8 mouse cellular contexts compared by ENCODE assay signal in genomic region chr2:105428029-105428428, GRCm38 (mm10). TPM values are rescaled to one million over a fixed set of nuclear protein-coding genes. Genes with fewer than 3 reads are reported as not detected.
A peak's percentile ranks its signal among the peaks of the same experiment; 100 is the strongest.
DNase-seq lines count a peak whose midpoint lies in the region; ATAC-seq and TF ChIP-seq lines count a peak whose summit lies in the region.

No protein-coding gene starts in this region.

- H3K27ac ChIP-seq in ES-E14 (ENCODE audit: insufficient read depth, low read depth, low read length, poor library complexity, severe bottlenecking) = no peak overlapping the region
- H3K27ac ChIP-seq in forebrain, embryonic 14.5 days (ENCODE audit: low read depth, low read length) = no peak overlapping the region
- no peak overlapping the region for H3K27ac ChIP-seq in liver, embryonic 16.5 days (ENCODE audit: low read length)
- no peak overlapping the region for H3K27ac ChIP-seq in olfactory bulb, adult 2 months (ENCODE audit: insufficient read depth, low read depth, low read length)

- H3K4me1 ChIP-seq in ES-E14 (ENCODE audit: control insufficient read depth in 2 of 2, insufficient read depth in 2 of 2, low read length in 2 of 2, poor library complexity in 1 of 2) = no peaks in the 10 kb centered on the region
- no peaks in the 10 kb centered on the region for H3K4me1 ChIP-seq in forebrain, embryonic 14.5 days (ENCODE audit: control insufficient read depth, insufficient read depth, low read length)
- H3K4me1 ChIP-seq in liver, embryonic 16.5 days (ENCODE audit: control insufficient read depth, low read depth, low read length) = peaks cover 6% of the 10 kb centered on the region
- H3K4me1 ChIP-seq in olfactory bulb, adult 2 months (ENCODE audit: control insufficient read depth, insufficient read depth, low read length) = no peaks in the 10 kb centered on the region

- DNase-seq in ES-E14 (ENCODE audit: low read depth, low spot score) = peak; percentile 60
- DNase-seq in c-Kit-positive CD71-positive TER-119-positive erythroid progenitor cells, embryonic 14.5 days (ENCODE audit: low spot score) = peak; percentile 73
- peak; percentile 81 for DNase-seq in forebrain, embryonic 14.5 days (ENCODE audit: low spot score)
- DNase-seq in heart, postnatal 25 days (ENCODE audit: low spot score) = peak; percentile 12
- DNase-seq in kidney, postnatal 36 days = peak; percentile 55 to 87
- peak; percentile 54 for DNase-seq in thymus, postnatal 25 days

- ATAC-seq in forebrain, embryonic 14.5 days = peak; percentile 53; the same call in 1 of the 2 replicates
- ATAC-seq in liver, embryonic 16.5 days (ENCODE audit: low read depth) = no peak

- H3K9me3 ChIP-seq in ES-E14 (ENCODE audit: control insufficient read depth, insufficient read depth, low read depth, low read length) = no peaks in the 10 kb centered on the region
- H3K9me3 ChIP-seq in forebrain, embryonic 14.5 days (replicated peaks; ENCODE audit: control insufficient read depth, low read length) = no peaks in the 10 kb centered on the region
- no peaks in the 10 kb centered on the region for H3K9me3 ChIP-seq in liver, embryonic 16.5 days (replicated peaks; ENCODE audit: control insufficient read depth, low read length)

- no peak overlapping the region for H3K4me3 ChIP-seq in ES-E14 (ENCODE audit: insufficient read depth in 1 of 2, low read depth in 1 of 2, low read length in 2 of 2, poor library complexity in 1 of 2, severe bottlenecking in 1 of 2)
- H3K4me3 ChIP-seq in forebrain, embryonic 14.5 days (ENCODE audit: low read depth, low read length) = no peak overlapping the region
- H3K4me3 ChIP-seq in liver, embryonic 16.5 days (ENCODE audit: low read depth, low read length) = no peak overlapping the region
- H3K4me3 ChIP-seq in olfactory bulb, adult 2 months (ENCODE audit: insufficient read depth, low read depth, low read length) = no peak overlapping the region

- intact Hi-C loops in heart, postnatal 25 days (cut with DNase I) = loop anchor here (1.0 to 5.0 kb wide), 3 partner anchors 61 to 171 kb away; no protein-coding TSS in a partner anchor

- no peaks in the 10 kb centered on the region for H3K36me3 ChIP-seq in ES-E14 (ENCODE audit: control insufficient read depth, insufficient read depth, low read length, poor library complexity, severe bottlenecking)
- no peaks in the 10 kb centered on the region for H3K36me3 ChIP-seq in forebrain, embryonic 14.5 days (ENCODE audit: control insufficient read depth, insufficient read depth, low read length)
- H3K36me3 ChIP-seq in liver, embryonic 16.5 days (ENCODE audit: control insufficient read depth, insufficient read depth) = no peaks in the 10 kb centered on the region

- TF ChIP-seq POLR2A in olfactory bulb, adult 2 months (IDR thresholded peaks at IDR 0.05; ENCODE audit: insufficient read depth, low read depth, low read length) = no peak

- in situ Hi-C loops in ES-E14 (cut with MboI; ENCODE audit: low sequenced_read_pairs in 2 of 2, unreplicated experiment in 2 of 2) = no loop called here

- WGBS in forebrain, embryonic 14.5 days = 5% methylated on average over 12 of the region's 12 CpGs
- WGBS in liver, embryonic 16.5 days (ENCODE audit: insufficient replicate concordance) = under 1% methylated on average over 12 of the region's 12 CpGs
- WGBS in olfactory bulb, adult 2 months = 3% methylated on average over 12 of the region's 12 CpGs

- TF ChIP-seq CTCF in olfactory bulb, adult 2 months (IDR thresholded peaks at IDR 0.05; ENCODE audit: insufficient read depth, low read depth, low read length) = peak; percentile 40; the same call in 1 of the 2 replicates

- H3K27me3 ChIP-seq in forebrain, embryonic 14.5 days (replicated peaks; ENCODE audit: control insufficient read depth, insufficient read depth, low read length) = no peaks in the 10 kb centered on the region
- H3K27me3 ChIP-seq in liver, embryonic 16.5 days (ENCODE audit: control insufficient read depth, insufficient read depth, low read depth, low read length) = no peaks in the 10 kb centered on the region

- no peak overlapping the region for H3K4me2 ChIP-seq in forebrain, embryonic 14.5 days (ENCODE audit: low read length)
- peak overlapping the region; percentile 47 for H3K4me2 ChIP-seq in liver, embryonic 16.5 days (ENCODE audit: low read depth, low read length)

- H3K9ac ChIP-seq in ES-E14 (ENCODE audit: insufficient read depth, low read depth, low read length, poor library complexity, severe bottlenecking) = no peak overlapping the region
- no peak overlapping the region for H3K9ac ChIP-seq in forebrain, embryonic 14.5 days (ENCODE audit: low read length)
- no peak overlapping the region for H3K9ac ChIP-seq in liver, embryonic 16.5 days (ENCODE audit: low read depth, low read length)

TF ChIP-seq in ES-E14, 5 proteins besides CTCF, POLR2A, EP300 and RAD21:
- TF ChIP-seq MAFK (IDR thresholded peaks at IDR 0.05; ENCODE audit: insufficient read depth, low read depth, low read length) = no peak
- TF ChIP-seq ZC3H11A (IDR thresholded peaks at IDR 0.05; ENCODE audit: borderline replicate concordance, low read depth, low read length) = peak; percentile 81; the same call in 1 of the 2 replicates
TF ChIP-seq in ES-E14: peak in this region for 1.

RNA-seq across cellular contexts. Expression of gene Rcn1, which starts 28.9 kb away (rescaled TPM):
- total RNA-seq in ES-E14 (2012; rRNA removed) = 71.1 and 73.6 TPM in 2 replicates
- 33.9 and 39.6 TPM in 2 replicates for polyA plus RNA-seq in forebrain, embryonic 14.5 days (2014; fragmentation: Nextera tagmentation; extraction: Ambion mirVana)
- 10 to 100 TPM; 24.7 to 24.8 TPM for total RNA-seq in heart, postnatal 25 days (2021)
- polyA plus RNA-seq in liver, embryonic 16.5 days (2015; fragmentation: Nextera tagmentation; extraction: Ambion mirVana) = 13.8 and 14.2 TPM in 2 replicates
- polyA plus RNA-seq in olfactory bulb, adult 2 months (2012; ENCODE audit: insufficient read depth, insufficient read length, low replicate concordance, missing spikeins) = 139 TPM in 1 of 2 replicates, not detected in the other

Comparison
In these comparisons a context has a peak if more than half of its experiments do, and no peak if none do; other contexts are left out.
1. DNase-seq: peak in every context shown above with its lines; median percentile 81 in forebrain, embryonic 14.5 days; 73 in c-Kit-positive CD71-positive TER-119-positive erythroid progenitor cells, embryonic 14.5 days; 71 in kidney, postnatal 36 days; 60 in ES-E14; 54 in thymus, postnatal 25 days; 12 in heart, postnatal 25 days.